Mouse (Mus musculus) regulatory T cell (primary cell): ENCODE measurements around the gene Pih1d1.

Experiments
- in situ Hi-C: fragments of 300-600 bp; cut with MboI, MseI; formaldehyde crosslinking; loops from one replicate; pipeline ENCODE4 v1.15.1; 2025; ENCODE audit warnings: high pct_unique_total_duplicates

Gene Pih1d1

DNA sequence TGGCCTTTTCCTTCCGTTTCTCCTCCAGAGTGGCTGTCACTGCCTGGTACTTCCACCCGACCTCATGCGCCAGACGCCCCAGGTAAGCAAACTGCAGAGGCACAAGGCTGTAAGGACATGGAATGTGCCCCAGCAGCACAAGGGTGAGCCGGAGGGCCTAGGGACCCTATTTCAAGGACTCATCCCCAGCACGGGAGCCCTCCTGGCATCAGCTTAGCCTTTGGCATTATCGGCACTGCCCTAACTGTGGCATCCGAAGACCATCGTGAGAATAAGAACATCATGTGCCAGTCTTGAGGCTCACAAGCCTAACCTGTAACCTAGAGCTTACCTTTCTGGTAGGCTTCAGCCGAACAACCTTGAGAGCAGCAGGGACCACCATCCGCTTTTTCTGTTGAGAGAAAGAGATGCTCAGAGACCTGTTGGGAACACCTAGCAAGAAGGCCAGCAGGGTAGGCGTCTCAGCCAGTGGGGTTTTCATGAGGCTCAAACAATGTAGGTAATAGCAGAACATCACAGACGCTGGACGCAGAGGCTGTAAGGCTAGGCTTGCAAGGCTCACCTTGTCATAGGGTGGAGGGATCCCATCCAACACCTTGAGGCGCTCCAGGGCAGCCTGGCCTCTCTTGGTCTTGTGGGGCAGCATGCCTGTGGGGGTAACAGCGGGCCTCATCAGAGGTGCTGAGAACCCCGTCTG, 27.8 kb upstream of the Pih1d1 start:
- in situ Hi-C loops = loop anchor here (5.0 to 10.0 kb wide), 2 partner anchors 44 to 271 kb away; partner anchors contain the start of gene Pnkp

DNA sequence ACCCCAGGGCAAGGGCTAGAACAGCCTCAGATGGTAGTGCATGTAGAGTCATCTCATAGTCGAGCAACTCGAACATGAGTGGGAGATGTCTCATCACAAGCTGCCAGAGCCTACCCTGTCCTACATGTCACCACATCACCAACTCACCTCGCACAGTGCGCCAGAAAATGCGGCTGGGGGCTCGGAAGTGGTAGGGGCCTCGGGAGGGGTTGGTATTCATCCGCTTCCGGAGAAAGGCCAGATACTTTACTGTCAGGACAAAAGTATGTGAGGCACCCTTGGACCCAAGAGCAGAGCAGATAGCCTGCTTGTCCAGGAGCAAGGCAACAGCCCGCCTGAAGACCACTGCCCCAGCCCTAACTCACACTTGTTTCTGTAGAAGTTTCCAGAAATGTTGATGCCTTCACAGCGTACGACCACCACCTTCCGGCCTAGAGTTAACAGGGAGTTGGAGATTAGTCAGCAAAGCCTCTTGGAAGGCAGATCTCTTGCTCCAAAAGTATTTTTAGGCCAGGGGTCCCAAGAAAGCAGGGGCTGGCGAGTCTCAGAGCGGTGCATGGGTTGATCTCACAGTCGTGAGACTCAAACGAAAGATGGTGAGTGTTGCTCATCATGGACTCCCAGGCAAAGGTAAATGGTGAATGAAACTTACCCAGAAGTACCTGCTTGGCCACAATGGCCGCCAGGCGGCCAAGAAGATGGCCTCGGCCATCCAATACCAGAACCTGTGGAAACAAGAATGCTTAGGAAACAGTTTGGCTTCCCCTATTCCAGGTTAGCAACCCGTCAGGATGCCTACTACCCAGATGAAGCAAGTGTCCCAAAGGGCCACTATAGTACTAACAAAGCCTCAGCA, 27.0 kb upstream of the Pih1d1 start:
- in situ Hi-C loops = loop anchor here (5.0 to 10.0 kb wide), 2 partner anchors 45 to 272 kb away; partner anchors contain the start of gene Pnkp

DNA sequence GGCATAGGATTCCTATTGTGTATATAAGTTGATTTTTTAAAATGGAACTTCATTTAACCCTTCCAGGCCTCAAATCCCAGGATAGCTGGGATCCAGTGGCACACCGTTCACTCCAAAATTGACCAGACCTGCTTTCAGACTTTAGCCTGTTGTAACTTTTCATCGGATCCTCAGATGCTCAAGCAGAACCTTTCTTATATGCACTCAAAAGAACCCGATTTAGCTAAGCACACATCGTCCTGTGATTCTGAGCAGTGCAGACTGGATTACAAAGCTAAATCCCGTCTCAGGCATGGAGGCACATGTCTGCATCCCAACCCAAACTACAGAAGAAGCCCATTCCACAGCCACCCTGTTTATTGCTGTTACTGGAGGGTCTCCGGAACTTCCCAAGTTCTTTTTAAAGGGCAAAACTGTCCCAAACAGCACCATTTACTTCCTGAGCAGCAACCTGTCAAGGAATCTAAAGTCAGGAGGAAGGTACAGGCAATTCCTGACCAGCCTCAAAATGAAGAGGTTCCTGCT, 26.3 kb upstream of the Pih1d1 start:
- in situ Hi-C loops = loop anchor here (5.0 to 10.0 kb wide), 2 partner anchors 45 to 273 kb away; partner anchors contain the start of gene Pnkp

DNA sequence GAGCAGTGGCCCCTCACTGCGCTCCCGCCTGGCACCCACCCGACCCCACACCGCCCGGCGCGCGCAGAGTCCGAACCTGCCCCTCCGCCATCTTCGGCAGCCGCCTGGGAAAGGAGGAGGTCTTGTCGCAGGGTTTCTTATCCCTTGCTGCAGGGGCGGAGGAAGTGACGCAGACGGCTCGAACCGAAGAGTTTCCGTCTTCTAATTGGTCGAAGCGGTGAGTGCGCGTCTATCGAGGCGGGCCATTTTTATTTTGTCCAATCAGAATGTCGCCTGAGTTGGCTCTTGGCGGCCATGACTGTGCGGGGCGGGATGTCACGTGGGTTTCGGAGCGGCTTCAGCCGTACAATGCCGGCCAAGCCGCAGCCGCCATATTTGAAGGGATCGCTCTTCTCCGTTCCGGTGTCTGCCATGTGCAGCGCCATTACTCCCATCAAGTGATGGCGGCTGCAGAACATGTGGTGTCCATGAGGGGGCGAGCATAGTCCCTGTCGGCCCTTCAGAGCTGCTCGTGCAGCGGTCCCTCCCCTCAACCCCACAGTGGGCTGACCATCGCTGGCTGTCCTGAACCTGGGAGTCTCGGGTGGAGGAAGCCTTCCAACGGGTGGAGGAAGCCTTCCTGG, 25.4 kb upstream of the Pih1d1 start, which contains the start of gene Rpl13a:
TSS of gene Rpl13a (minus strand) at position 138 of the 623 bp plus-strand sequence.
- in situ Hi-C loops = loop anchor here (5.0 to 10.0 kb wide), 2 partner anchors 46 to 274 kb away; partner anchors contain the start of gene Pnkp

DNA sequence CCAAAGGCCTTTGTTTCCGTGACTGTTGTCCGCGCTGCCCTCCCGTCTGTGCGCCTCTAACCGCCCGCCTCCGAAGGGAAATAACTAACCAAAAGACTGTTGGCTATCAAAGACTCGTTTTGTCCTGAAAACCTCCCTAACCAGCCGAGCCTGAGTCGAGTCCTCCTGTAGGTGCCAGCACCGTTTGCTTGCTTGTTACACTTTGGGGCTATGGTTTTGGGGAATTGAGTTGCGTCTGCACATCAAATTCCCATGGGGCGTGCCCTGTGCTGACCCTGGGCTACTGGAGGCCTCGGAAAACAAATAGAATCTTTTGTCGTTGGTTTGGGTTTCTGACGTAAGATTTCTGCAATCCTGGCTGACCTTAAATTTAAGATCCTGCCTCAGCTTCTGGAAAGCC, 24.8 kb upstream of the Pih1d1 start:
- in situ Hi-C loops = loop anchor here (5.0 to 10.0 kb wide), 2 partner anchors 47 to 275 kb away; partner anchors contain the start of gene Pnkp

DNA sequence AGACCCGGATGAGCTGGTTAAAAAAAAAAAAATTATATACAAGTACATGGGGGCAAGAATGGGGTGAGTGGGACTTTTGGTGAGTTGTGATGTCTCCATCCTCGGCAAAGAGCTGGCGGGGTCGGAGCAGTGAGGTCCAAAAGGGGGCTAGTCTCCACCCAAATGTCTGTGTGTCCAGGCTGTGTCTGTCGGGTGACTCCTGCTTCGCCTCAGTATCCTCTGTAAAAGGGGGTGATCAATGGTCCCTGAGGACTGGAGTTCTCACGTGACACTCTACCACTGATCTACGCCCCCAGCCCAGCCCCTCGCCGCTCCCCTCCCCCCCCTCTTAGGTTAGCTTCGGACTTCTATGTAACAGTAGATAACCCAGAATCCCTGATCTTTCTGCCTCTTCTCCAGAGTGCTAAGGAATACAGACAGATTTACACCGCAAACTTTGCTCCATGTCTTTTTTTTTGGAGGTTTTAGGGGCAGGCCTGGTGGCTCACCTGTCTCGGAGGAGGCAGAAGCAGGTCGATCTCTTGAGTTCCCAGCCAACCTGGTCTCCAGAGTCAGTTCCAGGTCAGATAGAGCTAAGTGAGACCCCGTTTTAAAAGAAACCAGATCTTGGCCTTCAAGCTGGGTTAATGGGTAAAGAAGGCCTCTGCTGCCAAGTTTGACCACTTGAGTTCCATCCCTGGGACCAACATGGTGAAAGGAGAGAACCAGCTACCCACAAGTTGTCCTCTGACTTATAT, 24.2 kb upstream of the Pih1d1 start:
- in situ Hi-C loops = loop anchor here (5.0 to 10.0 kb wide), 2 partner anchors 48 to 275 kb away; partner anchors contain the start of gene Pnkp

DNA sequence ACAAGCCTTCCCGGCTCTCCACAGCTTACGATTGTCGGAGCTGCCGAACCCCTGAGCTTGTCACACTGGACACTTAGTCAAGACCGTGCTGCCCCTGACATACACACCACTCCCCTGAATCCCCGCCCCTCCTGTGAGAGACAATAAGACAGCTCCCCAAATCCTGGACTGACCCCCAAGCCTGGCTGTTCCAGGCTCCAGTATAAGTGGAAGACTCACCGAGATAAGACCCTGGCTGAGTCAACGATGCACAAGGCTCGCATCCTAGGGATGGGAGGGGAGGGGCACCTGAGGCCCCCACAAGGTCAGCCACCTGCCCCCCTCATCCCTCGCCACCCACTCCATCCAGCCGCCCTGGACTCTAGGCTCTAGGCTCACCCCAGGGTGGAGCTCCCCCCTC, 22.3 kb upstream of the Pih1d1 start:
- in situ Hi-C loops = no loop called here

DNA sequence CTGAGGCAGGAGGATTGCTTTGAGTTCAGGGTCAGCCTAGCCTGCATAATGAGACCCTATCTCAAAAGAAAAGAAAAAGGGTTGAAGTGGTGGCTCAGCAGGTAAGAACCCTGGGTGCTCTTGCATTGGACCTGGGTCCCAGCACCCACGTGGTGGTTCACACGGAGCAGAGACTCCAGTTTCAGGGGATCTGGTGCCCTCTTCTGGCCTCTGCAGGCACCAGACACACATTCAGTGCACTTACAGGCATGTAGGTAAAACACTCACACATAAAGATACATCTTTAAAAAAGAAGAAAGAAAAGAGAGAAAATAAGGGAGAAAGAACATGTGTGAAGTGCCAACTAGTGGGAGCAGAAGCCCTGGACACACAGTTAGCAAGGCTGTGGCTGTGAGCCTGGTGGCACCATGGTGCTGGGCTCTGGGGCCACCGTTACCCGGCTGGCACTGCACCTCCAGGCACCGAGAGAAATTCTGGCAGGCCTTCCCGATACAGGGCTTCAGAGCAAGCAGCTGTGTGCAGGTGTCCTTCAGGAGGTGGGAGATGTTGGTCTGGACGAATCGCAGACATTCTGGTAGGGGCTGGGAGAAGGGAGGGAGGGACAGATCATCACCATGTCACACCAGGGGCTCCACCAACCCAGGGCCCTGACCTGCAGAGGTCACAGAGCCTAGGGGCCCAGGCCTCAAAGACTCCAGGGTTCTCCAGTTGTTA, 20.5 kb upstream of the Pih1d1 start:
- in situ Hi-C loops = no loop called here

DNA sequence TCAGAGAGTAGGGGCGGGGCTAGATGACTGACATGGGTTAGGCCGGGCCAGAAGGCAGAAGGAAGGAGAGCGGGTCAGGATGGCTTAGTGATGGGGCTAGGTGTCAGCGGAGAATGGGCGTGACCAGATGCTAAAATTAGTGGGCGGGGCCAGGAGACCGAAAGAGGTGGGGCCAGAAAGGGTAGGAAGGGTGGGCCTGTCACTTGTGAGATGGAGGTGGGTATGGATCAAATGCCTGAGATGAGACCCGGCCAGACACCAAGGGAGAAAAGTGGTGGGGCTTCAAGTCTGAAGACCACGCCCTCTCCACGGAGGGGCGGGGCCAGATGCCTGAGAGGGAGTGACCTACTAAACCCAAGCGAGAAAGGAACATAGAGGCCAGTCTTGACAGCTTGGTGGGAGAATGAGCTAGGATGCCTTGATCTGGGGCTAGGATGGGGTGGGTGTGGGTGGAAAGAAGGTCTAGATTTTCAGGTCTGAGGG, 19.5 kb upstream of the Pih1d1 start:
- in situ Hi-C loops = no loop called here

DNA sequence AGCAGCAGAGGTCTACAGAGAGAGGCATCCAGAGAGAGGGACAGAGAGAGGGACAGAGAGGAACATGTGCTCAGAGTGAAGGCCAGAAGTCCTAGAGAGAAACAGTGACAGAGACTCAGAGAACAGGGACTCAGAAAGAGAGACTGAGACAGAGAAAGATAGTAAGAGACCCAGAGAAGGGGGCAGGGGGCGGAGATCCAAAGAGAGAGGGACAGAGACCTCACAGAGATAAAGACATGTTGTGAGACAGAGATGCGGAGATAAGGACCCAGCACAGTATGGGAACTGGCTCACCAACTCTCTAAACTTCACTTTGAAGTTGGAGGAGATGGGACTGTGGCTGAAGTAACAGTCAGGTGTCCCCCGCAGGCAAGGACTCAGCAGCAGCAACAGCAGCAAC, 18.7 kb upstream of the Pih1d1 start:
- in situ Hi-C loops = no loop called here

DNA sequence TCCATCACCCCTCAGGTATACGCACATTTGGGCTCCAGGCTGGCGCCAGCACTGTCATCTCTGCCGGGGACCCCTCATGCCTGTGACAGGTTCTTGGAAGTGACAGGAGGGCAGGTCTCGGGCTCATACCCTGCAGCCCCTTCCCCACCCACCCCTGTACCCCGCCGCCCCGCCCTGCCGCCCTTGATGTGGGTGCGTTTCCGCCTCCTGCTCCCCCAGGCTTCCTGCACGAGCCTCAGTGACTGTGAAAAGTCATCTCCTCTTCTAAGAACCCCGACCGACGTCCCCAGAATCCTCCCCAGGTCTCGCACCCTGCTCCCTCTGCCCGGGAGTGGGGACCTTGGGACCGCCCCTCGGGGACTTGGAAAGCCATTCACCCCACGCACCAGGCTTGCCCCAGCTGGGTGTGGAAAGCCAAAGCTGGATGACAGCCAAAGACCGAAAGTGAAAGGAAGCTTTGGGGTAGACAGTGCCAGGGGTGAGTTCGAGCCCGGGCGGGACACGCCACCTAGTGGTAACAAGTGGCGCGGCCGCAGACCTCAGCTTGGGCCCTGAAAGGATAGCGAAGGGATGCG, 18.0 kb upstream of the Pih1d1 start, which contains the start of the genes Gm45713 and Flt3l:
TSS of gene Gm45713 (minus strand) at position 239 of the 575 bp plus-strand sequence.
TSS of gene Flt3l (minus strand) at position 440 of the 575 bp plus-strand sequence.
- in situ Hi-C loops = no loop called here

DNA sequence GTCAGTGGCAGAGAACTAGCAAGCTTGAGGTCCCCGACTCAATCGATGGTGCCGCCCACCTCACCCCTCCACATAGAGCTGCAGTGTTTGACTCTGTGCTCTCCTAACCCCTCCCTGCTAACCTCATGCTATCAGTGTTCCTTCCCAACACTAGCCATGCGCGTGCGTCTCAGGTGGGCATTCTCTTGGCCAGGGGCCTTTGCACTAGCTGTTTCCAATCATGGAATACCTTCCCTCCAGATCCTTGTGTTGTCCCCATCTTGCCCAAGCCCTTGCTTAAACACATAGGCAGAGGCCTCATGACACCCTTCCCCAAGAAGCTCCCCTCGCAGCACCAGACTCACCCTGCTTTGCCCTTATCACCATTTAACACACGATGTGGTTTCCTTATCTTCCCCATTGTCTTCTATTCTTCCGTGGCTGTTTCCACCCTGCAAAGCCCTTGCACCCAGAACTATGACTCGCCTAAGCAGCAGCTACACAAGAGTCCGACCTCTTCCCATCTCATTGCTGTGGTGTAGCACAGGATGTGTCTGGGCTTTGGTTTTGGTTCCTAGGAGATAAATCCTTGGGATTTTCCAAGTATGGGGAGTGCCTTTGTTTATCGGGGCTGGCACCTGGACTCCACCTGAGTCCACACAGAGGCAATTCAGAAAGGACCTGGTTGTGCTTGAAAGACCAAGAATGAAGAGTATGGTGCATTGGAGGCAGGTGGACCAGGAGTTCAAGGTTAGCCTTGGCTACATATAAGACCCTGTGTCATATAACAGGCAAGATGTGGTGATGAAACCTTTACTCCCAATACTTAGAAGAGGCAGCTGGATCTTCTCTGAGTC, 16.7 kb upstream of the Pih1d1 start:
- in situ Hi-C loops = no loop called here

DNA sequence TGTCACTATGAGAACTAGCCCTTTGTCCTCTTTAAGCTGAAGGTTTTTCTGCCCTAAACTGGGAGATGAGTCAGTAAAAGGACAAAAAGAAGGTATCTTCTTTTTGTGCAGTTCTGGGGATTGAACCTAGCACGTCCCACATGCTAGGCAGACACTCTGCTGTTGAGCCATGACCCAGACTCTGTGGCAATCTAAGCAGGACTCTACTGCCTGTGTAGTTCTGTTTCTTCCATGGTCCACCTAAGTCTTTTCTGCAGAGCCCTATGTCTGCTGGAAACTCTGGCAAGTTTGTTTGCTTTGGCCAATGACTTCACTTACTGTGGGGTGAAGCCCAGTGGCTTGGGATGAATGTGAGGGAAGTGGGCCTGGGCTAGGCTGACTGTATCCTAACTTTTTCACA, 15.7 kb upstream of the Pih1d1 start:
- in situ Hi-C loops = no loop called here

DNA sequence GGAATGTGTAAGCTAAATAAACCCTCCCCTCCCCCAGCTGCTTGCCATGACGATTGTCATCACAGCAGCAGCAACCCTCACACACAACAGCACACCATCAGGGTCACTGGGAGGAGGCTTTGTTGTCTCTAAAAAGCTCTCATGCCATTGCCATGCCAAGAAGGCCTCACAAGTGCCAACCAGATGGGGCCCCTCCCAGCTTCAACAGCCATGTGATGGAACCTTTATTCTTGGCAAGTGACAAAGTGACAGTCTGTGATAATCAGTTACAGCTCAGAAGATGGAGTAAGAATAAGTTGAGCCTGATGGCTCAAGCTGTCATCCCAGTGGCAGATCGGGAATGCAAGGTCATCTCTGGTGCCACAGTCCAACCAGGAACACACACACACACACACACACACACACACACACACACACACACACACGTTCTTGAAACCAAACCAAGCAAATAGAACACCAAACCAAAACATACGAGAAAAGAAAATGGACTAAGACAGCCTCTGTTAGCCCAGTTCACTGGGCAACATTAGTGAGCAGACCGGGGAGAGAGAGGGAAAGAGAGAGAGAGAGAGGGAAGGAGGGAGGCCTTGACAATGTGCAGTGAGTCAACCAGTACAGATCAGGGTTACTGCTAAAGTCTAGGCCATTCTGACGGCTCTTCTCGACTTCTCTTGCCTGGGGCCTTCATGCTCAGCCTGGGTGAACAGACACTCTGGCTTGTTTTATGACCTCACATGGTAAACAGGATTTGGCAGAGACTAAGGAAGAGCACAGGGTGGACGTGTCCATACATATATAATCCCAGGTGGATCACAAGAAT, 14.0 kb upstream of the Pih1d1 start:
- in situ Hi-C loops = no loop called here

DNA sequence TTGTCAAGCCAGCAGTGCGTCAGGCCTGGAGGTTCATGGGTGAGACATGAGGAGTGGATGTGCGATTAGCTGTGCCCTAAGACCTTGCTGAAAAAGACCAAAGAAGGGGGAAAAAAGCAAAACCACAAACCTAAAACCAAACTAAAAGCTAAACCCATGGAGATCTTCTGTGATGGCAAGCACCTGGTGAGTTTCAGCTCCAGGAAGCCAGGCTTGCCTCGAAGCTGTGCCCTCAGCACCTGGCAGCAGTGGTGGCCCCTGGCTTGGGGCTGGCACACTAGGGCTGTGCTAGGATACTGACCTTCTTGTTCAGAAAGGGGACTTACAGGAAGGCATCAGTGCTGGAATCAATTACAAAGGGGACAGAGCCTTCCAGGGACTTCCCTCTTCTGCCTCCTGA, 12.8 kb upstream of the Pih1d1 start:
- in situ Hi-C loops = no loop called here

DNA sequence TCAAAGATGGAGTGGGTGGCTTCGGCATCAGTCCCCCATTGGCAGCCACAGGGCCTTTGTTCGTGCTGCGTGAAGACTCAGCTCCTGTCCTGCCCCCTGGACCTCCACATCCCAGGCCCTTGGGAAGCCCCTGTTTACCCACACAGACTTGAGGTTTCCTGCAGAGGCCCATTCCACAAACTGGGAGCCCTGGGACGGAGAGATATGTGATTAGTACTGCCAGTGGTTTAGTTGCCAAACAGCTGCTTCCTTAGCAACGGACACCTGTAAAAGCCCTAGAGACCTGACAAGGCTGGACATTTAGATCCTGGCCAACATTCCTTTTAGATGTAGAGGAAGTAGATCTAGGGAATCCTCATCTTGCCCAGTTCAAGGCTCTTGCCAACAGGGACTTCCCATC, 12.2 kb upstream of the Pih1d1 start:
- in situ Hi-C loops = no loop called here

DNA sequence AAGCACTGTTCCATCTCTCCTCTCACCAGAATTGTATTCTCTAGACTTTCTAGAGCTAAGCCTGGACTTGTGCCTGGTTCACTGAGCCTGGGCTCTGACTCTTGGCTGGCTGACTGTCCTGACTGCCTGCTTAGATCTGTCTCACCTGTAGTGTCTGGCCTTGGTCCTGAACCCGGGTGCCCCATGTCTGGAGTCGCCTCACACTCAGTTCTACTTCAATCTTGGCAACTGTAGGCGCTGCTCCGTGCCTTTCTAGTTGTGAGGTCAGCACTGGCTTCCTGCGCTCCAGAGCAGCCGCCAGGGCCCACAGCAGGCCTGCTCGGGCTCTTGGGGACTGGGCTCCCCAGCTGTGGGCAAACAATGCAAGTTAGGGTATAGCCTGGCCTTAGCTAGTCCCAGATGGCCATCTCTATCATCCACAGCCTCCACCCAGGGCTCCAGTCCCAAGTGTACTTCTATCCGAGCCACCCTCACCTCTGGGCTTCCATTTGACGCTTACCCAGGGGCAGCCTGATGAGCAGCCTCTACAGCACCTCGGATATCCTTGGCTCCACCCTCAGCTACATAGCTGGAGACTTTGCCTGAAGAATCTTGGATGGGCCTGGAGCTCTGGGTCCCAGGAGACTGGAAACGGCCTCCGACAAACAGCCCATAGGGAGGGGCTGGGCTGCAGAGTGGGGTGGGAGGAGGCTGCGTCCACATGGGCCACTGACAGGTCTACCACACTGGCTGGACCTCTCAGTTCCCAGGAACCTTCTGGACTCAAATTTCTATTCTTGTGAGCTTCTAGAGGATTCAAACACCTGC, 9.5 kb upstream of the Pih1d1 start:
- in situ Hi-C loops = no loop called here
